Mouse (Mus musculus) colon, adult 2 months (tissue): ENCODE results near the gene Aplp1. TPM values are rescaled to one million over a fixed set of nuclear protein-coding genes. Genes with fewer than 3 reads are reported as not detected.

Source experiments
- polyA plus RNA-seq: library from polyadenylated mRNA; depleted of rRNA; stranded (reverse); fragments of >200 nt; gene quantifications from 2 replicates; pipeline ENCODE4 v1.2.3, GENCODE M21; 2012; rRNA removed

Gene Aplp1
- 49.6 and 52.2 TPM in 2 replicates for polyA plus RNA-seq

GRCm38 (mm10) chr7:30444971-30445751, at the start of gene Aplp1:
TSS of gene Aplp1 (minus strand) at chr7:30445535.

GRCm38 (mm10) chr7:30493401-30493931, 48.1 kb upstream of the Aplp1 start, which contains the start of gene Prodh2:
TSS of gene Prodh2 (plus strand) at chr7:30493622.

GRCm38 (mm10) chr7:30457629-30458330, 12.4 kb upstream of the Aplp1 start, which contains the start of the genes Kirrel2 and Nphs1:
TSS of gene Kirrel2 (minus strand) at chr7:30457690.
TSS of gene Nphs1 (plus strand) at chr7:30458315.

GRCm38 (mm10) chr7:30421175-30421889, 24.0 kb downstream of the Aplp1 start, which contains the start of gene Nfkbid:
TSS of gene Nfkbid (plus strand) at chr7:30421732.

GRCm38 (mm10) chr7:30419561-30420499, 25.5 kb downstream of the Aplp1 start, which contains the start of gene Hcst:
TSS of gene Hcst (minus strand) at chr7:30419854.

GRCm38 (mm10) chr7:30413596-30413995, 31.7 kb downstream of the Aplp1 start, which contains the start of gene Tyrobp:
TSS of gene Tyrobp (plus strand) at chr7:30413760.

Other genes with a start within 250 kb of the Aplp1 start
- gene Capns1, start 246.7 kb downstream of the Aplp1 start, polyA plus RNA-seq, result 791 and 1,080 TPM in 2 replicates
- 86.6 and 107 TPM in 2 replicates for gene Polr2i, start 213.6 kb downstream of the Aplp1 start, polyA plus RNA-seq
- gene Tbcb, start 213.3 kb downstream of the Aplp1 start, polyA plus RNA-seq, result 46.0 and 55.7 TPM in 2 replicates
- not detected in 2 replicates for gene Ovol3, start 209.8 kb downstream of the Aplp1 start, polyA plus RNA-seq
- gene Thap8, start 165.4 kb downstream of the Aplp1 start, polyA plus RNA-seq, result 0.12 and 0.19 TPM in 2 replicates
- gene Wdr62, start 165.1 kb downstream of the Aplp1 start, polyA plus RNA-seq, result 20.8 and 23.2 TPM in 2 replicates
- gene Clip3, start 153.8 kb downstream of the Aplp1 start, polyA plus RNA-seq, result 11.3 and 14.7 TPM in 2 replicates
- 165 and 192 TPM in 2 replicates for gene Alkbh6, start 136.8 kb downstream of the Aplp1 start, polyA plus RNA-seq
- gene Syne4, start 130.7 kb downstream of the Aplp1 start, polyA plus RNA-seq, result 11.0 and 13.9 TPM in 2 replicates
- 1.2 and 1.4 TPM in 2 replicates for gene E130208F15Rik, start 123.8 kb downstream of the Aplp1 start, polyA plus RNA-seq
- gene Sdhaf1, start 121.6 kb downstream of the Aplp1 start, polyA plus RNA-seq, result 26.8 and 37.9 TPM in 2 replicates
- 25.6 and 26.3 TPM in 2 replicates for gene Lrfn3, start 82.8 kb downstream of the Aplp1 start, polyA plus RNA-seq
- gene Tyrobp, start 31.8 kb downstream of the Aplp1 start, polyA plus RNA-seq, result 54.3 and 84.5 TPM in 2 replicates
- gene Hcst, start 25.7 kb downstream of the Aplp1 start, polyA plus RNA-seq, result 12.2 and 17.0 TPM in 2 replicates
- 7.8 and 8.1 TPM in 2 replicates for gene Nfkbid, start 23.8 kb downstream of the Aplp1 start, polyA plus RNA-seq
- 0.35 and 0.52 TPM in 2 replicates for gene Kirrel2, start 12.2 kb upstream of the Aplp1 start, polyA plus RNA-seq
- gene Nphs1, start 12.8 kb upstream of the Aplp1 start, polyA plus RNA-seq, result 0.03 and 0.80 TPM in 2 replicates
- not detected in 2 replicates for gene Prodh2, start 48.1 kb upstream of the Aplp1 start, polyA plus RNA-seq
- 17.3 and 18.3 TPM in 2 replicates for gene Arhgap33, start 89.5 kb upstream of the Aplp1 start, polyA plus RNA-seq
- 80.2 and 99.4 TPM in 2 replicates for gene Hspb6, start 106.6 kb upstream of the Aplp1 start, polyA plus RNA-seq
- 8.5 TPM in 2 replicates for gene Proser3, start 106.8 kb upstream of the Aplp1 start, polyA plus RNA-seq
- gene Lin37, start 114.3 kb upstream of the Aplp1 start, polyA plus RNA-seq, result 32.0 and 32.4 TPM in 2 replicates
- 40.8 and 56.2 TPM in 2 replicates for gene U2af1l4, start 117.8 kb upstream of the Aplp1 start, polyA plus RNA-seq
- gene Gm49396, start 117.8 kb upstream of the Aplp1 start, polyA plus RNA-seq, result 1.2 and 1.4 TPM in 2 replicates
- gene Psenen, start 118.1 kb upstream of the Aplp1 start, polyA plus RNA-seq, result 109 and 156 TPM in 2 replicates
- gene Igflr1, start 119.9 kb upstream of the Aplp1 start, polyA plus RNA-seq, result 7.7 and 8.8 TPM in 2 replicates
- 46.0 and 47.1 TPM in 2 replicates for gene Kmt2b, start 143.2 kb upstream of the Aplp1 start, polyA plus RNA-seq
- gene Zbtb32, start 153.4 kb upstream of the Aplp1 start, polyA plus RNA-seq, result 5.3 and 6.6 TPM in 2 replicates
- gene Upk1a, start 167.3 kb upstream of the Aplp1 start, polyA plus RNA-seq, result 24.9 and 37.7 TPM in 2 replicates
- gene Cox6b1, start 180.6 kb upstream of the Aplp1 start, polyA plus RNA-seq, result 423 and 473 TPM in 2 replicates
- gene Etv2, start 190.3 kb upstream of the Aplp1 start, polyA plus RNA-seq, result not detected in 2 replicates
- 82.7 and 93.1 TPM in 2 replicates for gene Rbm42, start 204.8 kb upstream of the Aplp1 start, polyA plus RNA-seq
- gene Haus5, start 219.5 kb upstream of the Aplp1 start, polyA plus RNA-seq, result 7.2 and 8.7 TPM in 2 replicates
- gene Pmis2, start 226.1 kb upstream of the Aplp1 start, polyA plus RNA-seq, result not detected in 2 replicates